Mouse (Mus musculus) frontal cortex, adult 2 months (tissue): ENCODE data around the gene H2-T23. TPM values are rescaled to one million over a fixed set of nuclear protein-coding genes. Genes with fewer than 3 reads are reported as not detected.
A peak's percentile ranks its signal among the peaks of the same experiment; 100 is the strongest.
"Not testable (repeated sequence)": the region's sequence is repeated elsewhere in the genome, so short reads cannot be mapped to it uniquely, and the experiment has no call there.

Experiments used
- DNase-seq, 2 experiments: peaks; one replicate each; pipeline ENCODE4 v3.0.0; 2022; ENCODE audit warnings: low spot score in 1 of 2; ENCODE audit errors: extremely low spot score in 1 of 2
- polyA plus RNA-seq: library from polyadenylated mRNA; depleted of rRNA; stranded (reverse); fragments of >200 nt; gene quantifications from 2 replicates; pipeline ENCODE4 v1.2.3, GENCODE M21; 2012; rRNA removed

Gene H2-T23
- polyA plus RNA-seq: 19.8 and 22.8 TPM in 2 replicates

- peak in 1 of 2 experiments; percentile 60 for DNase-seq
Measured at GRCm38 (mm10) chr17:36032351-36032875, at the start of gene H2-T23. Gene H2-T23 (minus strand): TSS chr17:36032855.

GRCm38 (mm10) chr17:36081901-36082300 is 49.2 kb upstream of the H2-T23 start:
- DNase-seq: not testable (repeated sequence)

GRCm38 (mm10) chr17:36060829-36061228 is 28.2 kb upstream of the H2-T23 start:
- peak; percentile 65 to 96 for DNase-seq

GRCm38 (mm10) chr17:36058362-36058761 is 25.7 kb upstream of the H2-T23 start, which contains the start of gene Gm11127:
Gene Gm11127 (minus strand): TSS chr17:36058371.
- DNase-seq: not testable (repeated sequence)

- DNase-seq: not testable (repeated sequence)
Measured at GRCm38 (mm10) chr17:36057927-36058326, 25.3 kb upstream of the H2-T23 start.

- no peak for DNase-seq
Measured at GRCm38 (mm10) chr17:36043286-36043685, 10.6 kb upstream of the H2-T23 start.

GRCm38 (mm10) chr17:36042610-36043169 is 10.0 kb upstream of the H2-T23 start, which contains the start of the genes H2-T22 and Gm6034:
Gene H2-T22 (minus strand): TSS chr17:36042747.
Gene Gm6034 (plus strand): TSS chr17:36042961.
- DNase-seq: peak; percentile 77 to 84

GRCm38 (mm10) chr17:36042055-36042454 is 9.4 kb upstream of the H2-T23 start:
- not testable (repeated sequence) for DNase-seq

GRCm38 (mm10) chr17:36040604-36041003 is 7.9 kb upstream of the H2-T23 start:
- DNase-seq: not testable (repeated sequence)

GRCm38 (mm10) chr17:36036126-36036525 is 3.5 kb upstream of the H2-T23 start:
- not testable (repeated sequence) for DNase-seq

- DNase-seq: peak in 1 of 2 experiments; percentile 66
Measured at GRCm38 (mm10) chr17:36035010-36035638, 2.5 kb upstream of the H2-T23 start.

GRCm38 (mm10) chr17:36034524-36034923 is 1.9 kb upstream of the H2-T23 start:
- not testable (repeated sequence) for DNase-seq

GRCm38 (mm10) chr17:36031583-36032331 is 898 bp downstream of the H2-T23 start:
- DNase-seq: peak in 1 of 2 experiments; percentile 48

GRCm38 (mm10) chr17:36030703-36031582 is 1.7 kb downstream of the H2-T23 start:
- DNase-seq: not testable (repeated sequence)

GRCm38 (mm10) chr17:36030046-36030702 is 2.5 kb downstream of the H2-T23 start:
- not testable (repeated sequence) for DNase-seq

GRCm38 (mm10) chr17:36028879-36029619 is 3.6 kb downstream of the H2-T23 start:
- no peak for DNase-seq

- DNase-seq: no peak
Measured at GRCm38 (mm10) chr17:36027663-36028062, 5.0 kb downstream of the H2-T23 start.

GRCm38 (mm10) chr17:36025901-36026300 is 6.8 kb downstream of the H2-T23 start:
- no peak for DNase-seq

- no peak for DNase-seq
Measured at GRCm38 (mm10) chr17:36025197-36025596, 7.5 kb downstream of the H2-T23 start.
